Mouse (Mus musculus) heart, adult 2 months (tissue): Measurements from ENCODE around the gene Kirrel3.

Experiments used
- EP300 ChIP-seq: fragments of 200-500 bp; IDR thresholded peaks from 2 replicates; pipeline ENCODE4 v1.6.1; 2011; ENCODE audit warnings: low read depth, low read length, control low read depth; ENCODE audit not compliant: insufficient read depth
- POLR2A ChIP-seq: fragments of 200-500 bp; IDR thresholded peaks from 2 replicates; pipeline ENCODE4 v1.6.1; 2011; ENCODE audit warnings: mild to moderate bottlenecking, low read depth, low read length, control low read depth; ENCODE audit not compliant: insufficient read depth

DNA sequence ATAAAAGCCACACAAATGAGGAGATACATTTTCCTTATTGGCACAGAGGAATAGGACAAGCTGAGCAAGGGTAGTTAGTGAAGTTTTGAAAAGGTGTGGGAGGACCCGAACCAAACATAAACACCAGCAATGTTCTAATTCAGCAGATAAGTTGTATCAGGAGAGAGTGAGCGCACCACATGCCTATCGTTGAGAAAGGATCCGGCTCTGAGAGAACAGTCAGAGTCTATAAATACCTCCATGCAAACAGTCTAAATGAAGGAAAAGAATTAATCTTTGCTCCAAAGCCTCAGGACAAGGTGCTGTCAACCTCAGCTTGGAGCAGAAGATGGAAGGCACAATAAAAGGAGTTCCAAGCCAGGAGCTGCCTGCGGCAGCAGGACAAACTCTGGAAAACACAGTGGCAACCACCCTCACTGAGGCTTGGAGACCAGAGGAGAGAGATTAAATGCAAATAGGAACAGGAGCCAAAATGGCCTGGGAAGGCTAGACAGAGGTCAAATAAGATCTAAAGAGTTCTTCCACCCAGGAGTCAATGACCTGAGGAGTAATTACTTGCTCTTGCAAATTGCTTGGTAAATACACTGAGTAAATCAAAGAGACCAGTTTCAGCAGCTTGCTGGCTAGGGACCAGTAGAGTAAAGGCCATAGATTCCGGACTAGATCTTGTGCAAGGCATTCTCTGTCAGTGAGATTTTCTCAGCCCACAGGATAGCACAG lies 235.9 kb downstream of the Kirrel3 start:
- TF ChIP-seq POLR2A (no peak), EP300 (no peak)
